Mouse (Mus musculus): ENCODE results near the gene AI481877. TPM values are rescaled to one million over a fixed set of nuclear protein-coding genes. Genes with fewer than 3 reads are reported as not detected.

AI481877 gene
- total and polyA plus RNA-seq, 3 experiments = not detected

DNA sequence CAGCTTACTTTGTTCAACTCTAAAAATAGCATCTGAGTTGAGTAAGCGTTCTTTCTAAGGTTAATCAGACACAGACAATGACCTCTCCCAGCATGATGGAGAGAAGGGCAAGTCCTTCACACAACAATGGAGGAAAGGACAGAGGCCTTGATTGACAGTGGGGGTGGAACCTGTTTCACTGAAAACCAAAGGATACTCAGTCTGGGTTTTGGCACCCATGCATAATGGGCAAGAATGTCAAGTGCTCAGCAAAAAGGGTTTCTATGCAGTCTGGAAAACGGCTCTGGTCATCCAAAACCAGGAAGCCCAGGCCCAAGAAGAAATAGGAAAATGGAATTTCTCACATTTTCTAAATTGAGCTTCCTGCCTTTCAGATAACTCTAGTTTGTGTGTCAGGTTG is 33.8 kb upstream of the AI481877 start:
- Histone ChIP-seq H3K79me2 (replicated peaks; ENCODE audit: control insufficient read depth, extremely low read depth, insufficient read depth, poor library complexity, severe bottlenecking) (no peaks in the 10 kb centered on the region), H3K4me1 (ENCODE audit: control insufficient read depth in 1 of 2, insufficient read depth in 2 of 2) (no peaks in the 10 kb centered on the region), H3K27ac (ENCODE audit: insufficient read depth, low read depth) (no peak overlapping the region), H3K9me3 (replicated peaks; ENCODE audit: low read length) (no peaks in the 10 kb centered on the region), H3K4me3 (replicated peaks in 1 of 3; ENCODE audit: low read depth in 2 of 3, low read length in 2 of 3, poor library complexity in 1 of 3) (no peak overlapping the region), H3K36me3 (replicated peaks in 1 of 2; ENCODE audit: control insufficient read depth in 1 of 2, insufficient read depth in 1 of 2, low read length in 1 of 2) (no peaks in the 10 kb centered on the region), H3K4me2 (ENCODE audit: insufficient read depth, low read depth, poor library complexity, severe bottlenecking) (no peak overlapping the region), H3K27me3 (replicated peaks) (no peaks in the 10 kb centered on the region), H3K9ac (ENCODE audit: insufficient read depth, low read depth) (no peak overlapping the region)
- dilution Hi-C loops (cut with MboI; ENCODE audit: extremely low pct_ligation_motif_present, extremely low pct_unique_long_range_greater_than_20kb, low sequenced_read_pairs) (no loop called here), in situ Hi-C loops (cut with MboI; ENCODE audit: low pct_ligation_motif_present, low pct_unique_long_range_greater_than_20kb, low sequenced_read_pairs) (no loop called here)
- TF ChIP-seq ETS1 (conservative IDR thresholded peaks at IDR 0.05; ENCODE audit: low read depth, low read length) (no peak), POLR2AphosphoS2 (IDR thresholded peaks at IDR 0.05; ENCODE audit: low read depth, low read length) (no peak), JUN (IDR thresholded peaks at IDR 0.05; ENCODE audit: insufficient read depth, low read depth, low read length) (no peak), PAX5 (IDR thresholded peaks at IDR 0.05; ENCODE audit: low read length) (no peak)
- no peak for DNase-seq (ENCODE audit: extremely low read depth)

DNA sequence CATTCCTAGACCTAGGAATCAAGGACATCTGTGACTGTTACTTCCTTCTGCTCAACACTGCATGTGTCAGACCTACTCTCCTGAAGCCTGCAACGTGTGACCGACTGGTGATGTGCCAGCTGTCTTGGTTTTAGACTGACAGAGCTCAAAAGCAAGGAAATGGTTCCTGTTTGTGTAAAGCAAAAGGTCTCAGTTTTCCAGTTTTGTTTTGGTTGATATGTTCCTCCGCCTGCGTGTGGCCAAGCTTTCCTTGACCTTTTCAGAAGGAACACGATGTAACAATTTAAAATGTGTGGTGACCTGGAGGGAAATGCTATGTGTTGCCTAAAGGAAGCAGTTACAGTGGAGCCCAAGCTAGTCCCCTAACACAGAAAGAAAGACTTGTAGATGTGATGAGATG is 31.2 kb upstream of the AI481877 start:
- Histone ChIP-seq H3K4me1 (ENCODE audit: control insufficient read depth in 1 of 2, insufficient read depth in 2 of 2) (no peaks in the 10 kb centered on the region), H3K27ac (ENCODE audit: insufficient read depth, low read depth) (no peak overlapping the region), H3K9ac (ENCODE audit: insufficient read depth, low read depth) (no peak overlapping the region), H3K27me3 (replicated peaks) (no peaks in the 10 kb centered on the region), H3K4me2 (ENCODE audit: insufficient read depth, low read depth, poor library complexity, severe bottlenecking) (no peak overlapping the region), H3K9me3 (replicated peaks; ENCODE audit: low read length) (no peaks in the 10 kb centered on the region), H3K36me3 (replicated peaks in 1 of 2; ENCODE audit: control insufficient read depth in 1 of 2, insufficient read depth in 1 of 2, low read length in 1 of 2) (no peaks in the 10 kb centered on the region), H3K79me2 (replicated peaks; ENCODE audit: control insufficient read depth, extremely low read depth, insufficient read depth, poor library complexity, severe bottlenecking) (no peaks in the 10 kb centered on the region), H3K4me3 (replicated peaks in 1 of 3; ENCODE audit: low read depth in 2 of 3, low read length in 2 of 3, poor library complexity in 1 of 3) (no peak overlapping the region)
- in situ Hi-C loops (cut with MboI; ENCODE audit: low pct_ligation_motif_present, low pct_unique_long_range_greater_than_20kb, low sequenced_read_pairs) (no loop called here), dilution Hi-C loops (cut with MboI; ENCODE audit: extremely low pct_ligation_motif_present, extremely low pct_unique_long_range_greater_than_20kb, low sequenced_read_pairs) (no loop called here)
- TF ChIP-seq ELF1 (IDR thresholded peaks at IDR 0.05; ENCODE audit: low read depth, low read length) (no peak), ZC3H11A (IDR thresholded peaks at IDR 0.05; ENCODE audit: low read depth, low read length) (no peak), HCFC1 (IDR thresholded peaks at IDR 0.05; ENCODE audit: low read depth, low read length) (no peak), POLR2AphosphoS2 (IDR thresholded peaks at IDR 0.05; ENCODE audit: low read depth, low read length) (no peak), SIN3A (IDR thresholded peaks at IDR 0.05; ENCODE audit: low read length) (no peak), POLR2A (IDR thresholded peaks at IDR 0.05; ENCODE audit: low read depth, low read length) (no peak), BHLHE40 (IDR thresholded peaks at IDR 0.05; ENCODE audit: low read depth, low read length) (no peak), JUND (conservative IDR thresholded peaks at IDR 0.05; ENCODE audit: low read depth, low read length) (no peak), CTCF (conservative IDR thresholded peaks at IDR 0.05 in 1 of 2, IDR thresholded peaks at IDR 0.05 in 1 of 2; ENCODE audit: low read depth in 2 of 2, low read length in 2 of 2) (no peak)
- no peak for DNase-seq (ENCODE audit: extremely low read depth)

DNA sequence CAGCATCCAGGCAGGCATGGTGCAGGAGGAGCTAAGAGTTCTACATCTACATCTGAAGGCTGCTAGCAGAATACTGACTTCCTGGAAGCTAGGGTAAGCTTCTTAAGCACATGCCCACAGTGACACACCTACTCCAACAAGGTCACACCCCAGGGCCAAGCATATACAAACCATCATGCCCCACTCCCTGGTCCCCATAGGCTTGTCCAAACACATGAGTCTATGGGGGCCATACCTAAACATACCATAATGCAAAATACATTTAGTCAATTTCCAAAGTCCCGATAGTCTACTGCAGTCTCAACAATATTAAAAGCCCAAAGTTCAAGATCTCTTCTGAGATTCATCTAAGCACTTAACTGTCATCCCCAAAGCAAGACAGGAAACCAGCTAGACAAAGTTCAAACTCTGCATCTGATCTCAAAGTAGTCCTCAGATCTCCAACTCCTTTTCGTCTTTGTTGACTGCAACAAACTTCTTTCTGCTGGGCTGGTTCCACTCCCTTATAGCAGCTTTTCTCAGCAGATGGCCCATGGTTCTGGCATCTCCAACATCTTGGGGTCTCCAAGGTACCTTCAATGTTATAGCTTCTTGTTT is 28.6 kb upstream of the AI481877 start:
- H3K4me1 ChIP-seq (ENCODE audit: control insufficient read depth in 1 of 2, insufficient read depth in 2 of 2) = peaks cover 0 to 5% of the 10 kb centered on the region in 2 experiments; a peak in 1 of 4 replicates
- in situ Hi-C loops (cut with MboI; ENCODE audit: low pct_ligation_motif_present, low pct_unique_long_range_greater_than_20kb, low sequenced_read_pairs) = no loop called here
- TF ChIP-seq POLR2A (IDR thresholded peaks at IDR 0.05; ENCODE audit: low read depth, low read length) = no peak
- TF ChIP-seq CTCF (conservative IDR thresholded peaks at IDR 0.05 in 1 of 2, IDR thresholded peaks at IDR 0.05 in 1 of 2; ENCODE audit: low read depth in 2 of 2, low read length in 2 of 2) = no peak
- TF ChIP-seq UBTF (IDR thresholded peaks at IDR 0.05; ENCODE audit: low read depth, low read length) = no peak
- no peak for TF ChIP-seq ZMIZ1 (IDR thresholded peaks at IDR 0.05; ENCODE audit: low read depth, low read length)
- TF ChIP-seq MAZ (IDR thresholded peaks at IDR 0.05; ENCODE audit: low read depth, low read length) = no peak
- no peak for TF ChIP-seq RAD21 (IDR thresholded peaks at IDR 0.05; ENCODE audit: low read depth, low read length)
- no peak for TF ChIP-seq CHD1 (IDR thresholded peaks at IDR 0.05; ENCODE audit: low read depth, low read length)
- no peak for TF ChIP-seq USF2 (conservative IDR thresholded peaks at IDR 0.05; ENCODE audit: low read depth, low read length)
- TF ChIP-seq EP300 (IDR thresholded peaks at IDR 0.05; ENCODE audit: low read length) = no peak
- no peak for TF ChIP-seq TCF12 (IDR thresholded peaks at IDR 0.05; ENCODE audit: low read depth, low read length)
- no peak for TF ChIP-seq GABPA (IDR thresholded peaks at IDR 0.05; ENCODE audit: insufficient replicate concordance, low read depth, low read length)
- no peak for TF ChIP-seq BHLHE40 (IDR thresholded peaks at IDR 0.05; ENCODE audit: low read depth, low read length)
- TF ChIP-seq TBP (conservative IDR thresholded peaks at IDR 0.05; ENCODE audit: low read depth, low read length) = no peak
- TF ChIP-seq NRF1 (IDR thresholded peaks at IDR 0.05; ENCODE audit: low read depth, low read length) = no peak
- TF ChIP-seq HCFC1 (IDR thresholded peaks at IDR 0.05; ENCODE audit: low read depth, low read length) = no peak
- TF ChIP-seq ETS1 (conservative IDR thresholded peaks at IDR 0.05; ENCODE audit: low read depth, low read length) = no peak
- H3K27ac ChIP-seq (ENCODE audit: insufficient read depth, low read depth) = no peak overlapping the region
- H3K36me3 ChIP-seq (replicated peaks in 1 of 2; ENCODE audit: control insufficient read depth in 1 of 2, insufficient read depth in 1 of 2, low read length in 1 of 2) = no peaks in the 10 kb centered on the region
- H3K9ac ChIP-seq (ENCODE audit: insufficient read depth, low read depth) = no peak overlapping the region
- no peaks in the 10 kb centered on the region for H3K79me2 ChIP-seq (replicated peaks; ENCODE audit: control insufficient read depth, extremely low read depth, insufficient read depth, poor library complexity, severe bottlenecking)
- DNase-seq (ENCODE audit: extremely low read depth) = no peak
- dilution Hi-C loops (cut with MboI; ENCODE audit: extremely low pct_ligation_motif_present, extremely low pct_unique_long_range_greater_than_20kb, low sequenced_read_pairs) = no loop called here
- no peak overlapping the region for H3K4me3 ChIP-seq (replicated peaks in 1 of 3; ENCODE audit: low read depth in 2 of 3, low read length in 2 of 3, poor library complexity in 1 of 3)
- H3K9me3 ChIP-seq (replicated peaks; ENCODE audit: low read length) = no peaks in the 10 kb centered on the region
- H3K27me3 ChIP-seq (replicated peaks) = no peaks in the 10 kb centered on the region
- no peak overlapping the region for H3K4me2 ChIP-seq (ENCODE audit: insufficient read depth, low read depth, poor library complexity, severe bottlenecking)

All from CH12.LX (cell line).